Mouse (Mus musculus): ENCODE measurements around the gene H2-Ke6. TPM values are rescaled to one million over a fixed set of nuclear protein-coding genes. Genes with fewer than 3 reads are reported as not detected.
"Not testable (repeated sequence)": the region's sequence is repeated elsewhere in the genome, so short reads cannot be mapped to it uniquely, and the experiment has no call there.

Gene H2-Ke6
- total RNA-seq, 2 experiments from 2014 or later, result 27.1 to 35.4 TPM

DNA sequence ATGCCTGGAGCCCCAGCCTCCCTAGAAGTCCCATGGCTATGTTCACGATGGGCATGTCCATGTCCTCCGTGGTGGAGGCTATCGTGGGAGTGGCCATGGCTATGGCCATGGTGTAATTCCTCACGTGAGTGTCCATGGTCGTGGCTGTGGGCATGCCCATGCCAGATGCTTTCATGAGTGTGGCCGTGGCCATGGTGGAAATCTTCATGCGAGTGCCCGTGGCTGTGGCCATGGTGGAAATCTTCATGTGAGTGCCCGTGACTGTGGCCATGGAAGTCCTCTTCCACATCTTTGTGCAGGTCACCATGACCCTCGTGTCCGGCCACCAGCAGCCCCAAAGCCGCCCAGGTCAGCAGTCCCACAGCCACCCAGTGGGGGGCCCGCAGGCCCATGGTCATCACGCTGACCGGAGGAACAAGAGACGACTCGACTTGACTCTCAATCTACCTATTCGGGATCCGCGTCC is 3.0 kb upstream of the H2-Ke6 start:
- ATAC-seq (replicated peaks; ENCODE audit: poor library complexity, severe bottlenecking), result no peak

DNA sequence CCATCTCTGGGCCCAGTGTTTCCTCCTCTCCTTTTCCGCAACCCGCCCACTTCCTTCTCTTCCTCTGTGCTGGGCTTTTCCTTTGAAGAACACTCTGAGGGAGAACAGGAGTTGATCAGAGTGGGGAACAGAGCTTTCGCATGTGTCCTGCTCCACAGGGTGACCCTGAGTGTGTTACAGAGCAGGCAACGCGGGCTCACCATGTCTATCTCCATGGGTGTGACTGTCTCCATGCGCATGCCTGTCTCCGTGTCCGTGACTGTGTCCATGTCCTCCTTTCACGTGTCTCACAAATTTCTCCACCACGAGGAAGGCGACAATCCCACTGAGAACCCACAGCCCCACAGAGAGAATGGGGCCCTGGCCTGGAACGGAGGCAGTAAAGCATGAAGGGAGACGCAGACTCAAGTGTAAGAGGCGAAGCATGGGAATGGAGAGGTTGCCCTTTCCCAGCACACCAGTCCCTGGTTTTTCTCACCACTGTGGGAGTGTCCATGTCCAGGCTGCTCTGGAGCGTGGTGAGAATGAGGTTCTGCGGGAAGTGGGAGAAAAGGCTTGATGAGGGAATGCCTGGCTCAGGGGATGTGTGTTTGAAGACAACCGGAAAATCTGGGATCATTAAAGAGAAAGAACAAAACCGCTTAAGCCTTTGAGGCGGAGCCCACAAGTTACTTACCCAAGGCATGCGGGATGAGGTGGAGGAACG is 2.2 kb upstream of the H2-Ke6 start:
- no peak for ATAC-seq (replicated peaks; ENCODE audit: poor library complexity, severe bottlenecking)

DNA sequence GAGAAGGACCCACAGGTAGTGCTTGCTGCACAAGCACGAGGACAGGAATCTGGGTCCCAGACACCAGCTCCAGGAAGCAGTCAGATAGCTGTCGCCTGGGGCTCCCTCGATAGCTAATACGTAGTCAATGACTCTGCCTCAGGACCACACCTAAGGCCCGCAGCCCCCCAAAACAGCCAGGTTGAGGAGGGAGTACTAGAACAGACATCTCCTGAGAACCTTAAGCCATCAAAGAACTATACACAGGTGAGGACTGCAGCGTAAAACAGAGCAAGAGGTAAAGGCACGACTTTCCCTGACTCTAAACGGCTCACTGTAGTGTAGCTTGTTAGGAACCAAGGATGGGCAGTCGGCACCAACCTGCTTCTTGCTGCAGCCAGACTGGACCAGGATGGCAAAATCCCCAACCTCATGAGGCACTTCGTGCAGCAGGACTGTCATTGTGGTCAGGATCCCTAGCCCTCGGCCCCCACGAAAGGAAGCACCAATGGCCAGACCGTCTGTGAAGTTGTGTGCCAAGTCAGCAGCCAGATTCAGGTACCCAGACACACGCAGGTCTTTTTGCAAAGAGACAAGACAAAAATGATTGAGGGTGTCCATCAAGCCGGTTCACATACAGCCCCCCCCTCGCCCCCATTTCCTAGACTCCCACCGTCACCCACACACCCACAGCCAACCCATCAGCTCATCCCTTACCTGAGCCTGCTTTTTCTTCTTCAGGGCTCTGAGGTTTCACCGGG is 1.5 kb upstream of the H2-Ke6 start:
- no peak for ATAC-seq (replicated peaks; ENCODE audit: poor library complexity, severe bottlenecking)

DNA sequence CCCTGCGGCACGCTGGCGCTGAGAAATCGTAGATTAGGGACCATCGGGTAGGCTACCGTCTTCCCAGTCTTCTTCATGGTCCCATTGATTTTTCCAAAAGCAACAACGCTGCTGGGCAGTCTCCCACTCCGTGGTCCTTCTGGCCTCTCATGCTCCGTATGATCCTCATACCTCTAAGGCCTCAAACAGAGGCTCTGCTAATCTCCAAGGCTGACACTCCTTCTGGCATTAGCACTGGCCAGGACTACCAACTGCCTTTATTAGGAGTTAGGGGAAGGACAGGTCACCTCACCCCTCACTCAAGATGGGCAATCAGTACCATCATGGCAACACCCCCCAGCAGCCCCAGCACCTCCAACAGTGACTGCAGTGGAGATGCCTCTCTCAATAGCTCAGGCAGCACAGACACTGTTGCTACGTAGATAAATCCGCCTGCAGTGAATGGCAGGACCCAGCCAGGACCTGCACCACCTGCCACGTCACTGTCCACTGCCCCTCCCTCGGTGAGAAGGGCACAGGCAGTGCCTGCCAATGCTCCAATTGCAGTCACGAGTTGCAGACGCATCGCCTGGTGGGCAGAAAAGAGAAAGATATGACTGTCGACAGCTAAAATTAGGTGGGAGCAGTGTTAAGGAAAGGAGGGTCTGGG is 765 bp upstream of the H2-Ke6 start:
- no peak for ATAC-seq (replicated peaks; ENCODE audit: poor library complexity, severe bottlenecking)

DNA sequence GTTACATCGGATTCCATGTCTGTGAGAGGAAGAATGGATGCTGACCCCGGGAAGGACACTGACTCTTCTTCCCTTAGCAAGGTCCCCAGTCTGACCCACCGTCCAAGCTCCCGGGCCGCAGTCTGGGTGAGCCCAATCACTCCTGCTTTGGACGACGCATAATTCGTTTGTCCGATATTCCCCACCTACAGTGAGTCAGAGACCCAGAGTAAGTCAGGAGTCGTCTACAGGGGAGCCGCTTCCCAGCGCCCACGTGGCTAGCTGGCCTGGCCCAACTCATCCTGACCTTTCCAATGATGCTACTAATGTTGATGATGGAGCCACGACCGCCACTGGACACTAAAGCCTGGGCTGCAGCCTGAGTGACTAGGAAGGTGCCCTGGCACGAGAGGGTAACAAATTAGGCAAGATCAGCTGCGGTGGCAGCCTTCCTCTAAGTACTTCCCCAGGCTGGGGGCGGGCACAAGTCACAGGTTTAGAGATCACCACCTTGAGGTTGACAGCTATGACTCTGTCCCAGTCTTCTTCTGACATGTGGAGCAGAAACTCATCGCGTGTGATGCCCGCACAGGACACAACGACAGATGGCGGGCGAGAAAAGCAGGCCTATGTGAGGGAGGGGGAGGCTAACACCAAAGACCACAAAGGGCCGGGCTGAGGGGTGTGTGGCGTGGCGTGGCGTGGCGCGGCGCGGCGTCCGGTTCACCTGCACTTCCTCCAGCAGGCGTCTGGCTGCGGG is 774 bp downstream of the H2-Ke6 start:
- ATAC-seq (replicated peaks; ENCODE audit: poor library complexity, severe bottlenecking), result peak; percentile 34

DNA sequence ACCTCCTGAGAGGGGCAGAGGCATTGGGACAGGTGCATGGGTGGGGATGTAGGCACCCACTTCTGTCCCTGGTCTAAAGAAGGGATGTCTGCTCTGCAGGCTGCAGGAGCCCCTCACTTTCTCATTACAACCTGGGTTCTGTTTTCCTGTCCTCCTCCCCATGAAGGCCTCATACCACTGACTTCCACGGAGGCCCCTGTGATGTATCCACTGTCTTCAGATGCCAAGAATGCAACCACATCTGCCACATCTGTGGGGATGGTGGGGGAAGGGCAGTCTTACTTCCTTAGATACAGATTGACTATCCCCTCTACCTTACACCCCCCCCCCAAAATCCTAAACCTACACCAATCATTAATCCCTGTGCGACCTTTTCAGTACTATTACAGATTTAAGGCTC is 1.6 kb downstream of the H2-Ke6 start:
- no peak for ATAC-seq (replicated peaks; ENCODE audit: poor library complexity, severe bottlenecking)

DNA sequence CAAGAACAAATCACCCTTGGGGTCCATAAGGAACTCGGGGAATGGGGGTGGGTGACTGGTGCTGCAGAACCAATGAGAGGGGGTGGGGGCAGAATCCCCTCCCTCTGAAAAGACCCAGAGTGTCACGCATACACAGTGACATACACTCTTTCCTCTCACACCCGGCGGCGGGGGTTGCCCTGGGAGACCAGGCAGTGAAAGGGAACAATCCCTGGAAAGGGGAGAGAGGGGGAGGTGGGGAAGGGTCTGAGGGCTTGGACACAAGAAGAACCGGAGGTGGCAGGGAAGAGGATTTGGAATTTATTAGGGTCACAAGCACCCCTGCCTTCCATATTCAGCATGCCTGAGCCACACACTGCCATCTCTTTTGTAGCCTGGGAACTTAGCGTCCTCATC is 2.1 kb downstream of the H2-Ke6 start:
- no peak for ATAC-seq (replicated peaks; ENCODE audit: poor library complexity, severe bottlenecking)

DNA sequence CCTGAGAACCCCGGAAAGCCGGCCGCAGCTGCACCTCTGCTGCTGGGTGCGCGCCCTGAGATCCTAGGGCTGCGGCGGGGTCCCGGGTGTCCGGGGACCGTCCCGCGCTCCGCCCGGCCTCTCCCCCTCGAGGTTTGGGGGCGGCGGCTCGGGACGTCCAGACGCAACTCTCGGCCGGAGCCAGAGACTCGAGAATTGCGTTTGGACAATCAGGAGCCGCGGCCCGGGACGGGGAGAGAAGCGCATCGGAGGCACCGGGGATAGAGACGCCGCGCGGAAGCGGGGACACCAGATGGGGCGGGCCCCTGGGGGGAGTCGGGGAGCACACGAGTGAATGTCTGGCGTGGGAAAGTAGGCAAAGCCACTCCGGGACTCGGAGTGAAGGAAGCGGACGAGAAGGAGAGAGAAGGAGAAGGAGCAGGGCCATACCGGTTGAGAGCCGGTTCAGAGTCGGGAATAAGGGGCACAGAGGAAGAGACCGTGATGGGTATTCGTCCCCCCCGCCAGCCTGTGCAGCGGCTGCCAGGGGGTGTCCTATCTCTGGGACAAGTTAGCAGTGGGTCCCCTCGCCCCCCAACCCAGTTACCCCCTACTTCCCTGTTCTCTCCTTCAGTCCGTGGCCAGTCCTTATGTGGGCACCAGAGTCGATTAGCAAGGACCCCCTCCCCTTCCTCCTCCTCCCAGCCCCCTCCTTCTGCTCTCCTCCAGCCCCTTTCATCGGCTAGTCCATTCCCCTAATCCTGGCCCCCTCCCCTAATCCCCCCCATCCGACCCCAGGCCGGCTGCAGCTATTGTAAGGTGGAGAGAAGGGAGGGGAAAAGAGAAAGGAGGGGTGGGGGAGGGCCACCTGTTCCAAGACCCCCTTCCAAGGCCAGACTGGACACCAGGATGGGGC is 2.8 kb downstream of the H2-Ke6 start:
- no peak for ATAC-seq (replicated peaks; ENCODE audit: poor library complexity, severe bottlenecking)

DNA sequence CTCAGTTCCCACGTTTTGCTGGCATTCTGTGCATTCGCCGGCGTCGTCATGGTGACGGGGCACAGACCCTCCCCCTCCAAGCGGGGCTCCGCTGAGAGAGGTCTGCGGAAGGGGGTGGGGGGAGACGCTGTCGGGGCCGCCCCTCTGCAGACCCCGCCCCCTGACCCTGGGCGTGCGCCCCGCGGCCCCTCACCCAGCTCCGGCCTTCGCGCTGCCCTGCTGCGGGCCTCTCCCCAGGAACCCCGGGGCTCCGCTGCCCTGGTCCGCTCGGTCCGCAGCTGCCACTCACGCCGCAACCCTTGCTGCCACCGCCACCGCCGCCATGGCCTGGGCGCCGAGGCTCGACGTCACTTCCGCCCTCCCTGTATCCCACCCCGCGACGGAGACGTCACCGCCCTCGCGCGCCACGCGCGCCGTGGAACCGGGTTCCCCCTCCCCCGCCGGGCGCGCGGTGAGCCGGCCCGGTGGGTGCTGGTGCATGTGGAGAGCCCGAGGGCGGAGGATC is 3.5 kb downstream of the H2-Ke6 start, which contains the start of gene Ring1:
TSS of gene Ring1 (minus strand) at position 364 of the 505 bp plus-strand sequence.
- peak; percentile 36 for ATAC-seq (replicated peaks; ENCODE audit: poor library complexity, severe bottlenecking)

DNA sequence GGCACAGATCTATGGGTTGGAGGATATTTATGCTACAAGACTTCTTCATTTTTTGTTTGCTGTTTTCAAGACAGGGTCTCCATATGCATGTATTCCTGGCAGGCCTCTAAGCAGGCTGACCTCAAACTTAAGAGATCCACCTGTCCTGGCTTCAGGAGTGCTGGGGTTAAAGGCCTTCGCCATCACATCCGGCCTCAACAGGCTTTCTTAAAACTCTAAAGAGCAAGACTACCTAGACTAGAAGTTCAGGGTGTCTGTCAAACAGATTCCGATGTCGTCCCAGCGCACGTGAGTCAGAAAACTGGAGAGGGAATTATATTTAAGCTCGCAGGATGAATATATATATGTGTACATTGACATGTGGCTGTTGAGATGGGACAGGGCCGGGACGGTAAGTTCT is 4.2 kb downstream of the H2-Ke6 start:
- ATAC-seq (replicated peaks; ENCODE audit: poor library complexity, severe bottlenecking), result no peak

DNA sequence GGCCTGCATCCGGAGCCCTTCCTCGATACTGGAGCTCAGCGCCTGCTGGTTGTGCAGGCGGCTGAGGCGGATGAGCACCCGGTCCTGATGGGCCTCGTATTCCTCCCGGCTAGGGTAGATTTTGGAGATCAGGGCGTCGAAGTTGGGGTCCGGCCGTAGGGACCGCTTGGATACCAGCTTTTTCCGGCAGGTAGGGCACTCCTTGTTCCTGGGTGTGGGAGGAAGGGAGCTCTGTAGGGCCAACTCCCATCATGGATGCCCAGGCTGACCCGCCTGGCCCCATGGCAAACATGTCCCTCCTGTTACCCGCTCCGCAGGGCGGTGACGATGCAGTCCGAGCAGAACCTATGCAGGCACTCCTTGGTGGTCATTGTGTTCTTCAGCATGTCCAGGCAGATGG is 4.9 kb downstream of the H2-Ke6 start:
- ATAC-seq (replicated peaks; ENCODE audit: poor library complexity, severe bottlenecking), result no peak

DNA sequence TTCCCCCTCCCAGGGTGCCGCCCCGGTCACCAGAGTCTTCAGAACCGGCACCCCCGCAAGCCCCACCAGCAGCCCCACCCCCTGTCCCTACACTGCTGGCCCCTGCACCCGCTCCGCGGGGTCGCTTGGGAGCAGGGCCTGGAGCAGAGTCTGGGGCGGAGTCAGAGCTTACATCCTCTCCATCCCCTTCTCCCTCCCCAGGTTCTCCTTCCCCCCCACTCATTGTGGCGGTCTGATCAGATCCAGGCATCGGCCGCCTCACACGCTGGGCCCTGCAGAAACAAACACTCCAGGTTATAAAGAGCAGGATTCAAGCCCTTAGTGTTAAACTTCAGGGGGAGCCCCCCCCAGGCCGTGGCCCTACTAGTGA is 5.5 kb downstream of the H2-Ke6 start:
- ATAC-seq (replicated peaks; ENCODE audit: poor library complexity, severe bottlenecking), result no peak

DNA sequence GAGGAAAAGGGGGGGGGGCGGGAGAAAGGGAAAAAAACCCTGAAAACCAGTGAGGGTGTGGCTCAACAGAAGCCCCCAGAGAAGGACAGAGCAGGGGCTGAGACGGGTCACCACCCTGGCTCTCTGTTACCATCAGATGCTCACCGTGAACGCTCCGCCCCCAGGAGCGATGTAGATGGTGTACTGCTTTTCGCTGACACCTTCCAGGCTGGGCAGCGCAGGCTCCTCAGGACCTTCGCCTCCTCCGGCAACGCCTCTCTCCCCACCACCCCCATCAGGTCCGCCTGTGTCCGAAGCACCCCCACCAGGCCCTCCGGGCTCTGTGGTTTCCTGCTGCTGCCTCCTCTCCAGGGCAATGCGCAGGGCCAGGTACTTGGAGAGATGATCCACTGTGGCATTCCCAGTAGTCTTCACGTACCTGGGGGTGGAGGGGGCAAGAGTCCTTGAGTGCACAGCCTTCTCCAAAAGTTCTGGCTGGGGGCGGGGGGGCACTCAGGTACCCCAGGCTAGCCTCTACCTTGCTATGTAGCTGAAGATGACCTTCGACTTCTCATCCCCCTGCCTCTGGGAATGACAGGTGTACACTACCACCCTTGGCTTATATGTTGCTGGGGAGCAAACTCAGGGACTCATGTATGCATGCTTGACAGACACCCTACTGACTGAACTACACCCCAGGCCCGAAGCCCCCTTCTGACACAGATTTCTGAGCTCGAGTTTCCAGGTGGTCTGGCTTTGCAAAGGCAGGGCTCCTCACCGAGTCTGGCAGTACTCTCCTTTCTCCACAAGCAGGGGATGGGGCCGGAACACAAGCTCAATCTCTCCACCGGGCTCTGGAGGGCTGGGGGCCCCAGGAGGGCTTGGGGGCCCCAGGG is 6.1 kb downstream of the H2-Ke6 start:
- ATAC-seq (replicated peaks; ENCODE audit: poor library complexity, severe bottlenecking), result no peak

DNA sequence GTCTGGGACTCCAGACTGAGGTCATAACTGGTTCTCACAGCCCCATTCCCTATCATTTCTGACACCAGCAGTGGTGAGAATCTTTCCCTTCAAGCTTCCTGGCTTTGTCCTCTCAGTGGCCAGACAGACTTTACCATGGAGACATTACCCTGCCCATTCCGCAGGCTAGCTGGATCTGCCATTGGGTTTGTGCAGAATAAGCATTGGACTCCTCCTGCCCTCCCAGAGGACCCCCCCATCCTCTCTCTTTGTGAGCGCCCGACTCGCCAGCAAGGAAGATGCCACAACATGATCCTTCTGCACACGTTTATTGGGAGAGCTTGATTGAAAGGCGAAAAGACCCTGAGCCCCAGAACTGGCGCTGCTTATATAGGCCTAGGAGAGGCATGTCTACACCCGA is 14.4 kb downstream of the H2-Ke6 start:
- no peak for ATAC-seq (replicated peaks; ENCODE audit: poor library complexity, severe bottlenecking)

DNA sequence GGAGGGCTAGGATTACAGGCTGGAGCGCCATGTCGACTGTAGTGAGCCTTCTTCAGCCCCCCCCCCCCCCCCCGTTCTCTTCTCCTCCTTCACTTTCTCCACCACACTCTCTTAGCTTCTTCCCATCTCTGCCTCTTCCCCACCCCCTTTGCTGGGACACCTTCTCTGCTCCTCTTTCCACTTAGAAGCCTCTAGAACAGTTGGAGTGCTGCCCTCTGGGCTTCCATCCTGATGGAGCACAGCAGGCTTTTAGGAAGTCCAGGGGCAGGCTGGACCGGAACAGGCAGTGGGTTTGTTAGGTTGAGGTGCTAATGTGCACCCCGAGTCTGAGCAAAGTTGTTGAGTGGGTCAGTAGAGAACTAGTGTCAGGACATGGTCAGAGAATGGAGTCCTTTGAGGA is 17.7 kb downstream of the H2-Ke6 start:
- ATAC-seq (replicated peaks; ENCODE audit: poor library complexity, severe bottlenecking), result no peak

DNA sequence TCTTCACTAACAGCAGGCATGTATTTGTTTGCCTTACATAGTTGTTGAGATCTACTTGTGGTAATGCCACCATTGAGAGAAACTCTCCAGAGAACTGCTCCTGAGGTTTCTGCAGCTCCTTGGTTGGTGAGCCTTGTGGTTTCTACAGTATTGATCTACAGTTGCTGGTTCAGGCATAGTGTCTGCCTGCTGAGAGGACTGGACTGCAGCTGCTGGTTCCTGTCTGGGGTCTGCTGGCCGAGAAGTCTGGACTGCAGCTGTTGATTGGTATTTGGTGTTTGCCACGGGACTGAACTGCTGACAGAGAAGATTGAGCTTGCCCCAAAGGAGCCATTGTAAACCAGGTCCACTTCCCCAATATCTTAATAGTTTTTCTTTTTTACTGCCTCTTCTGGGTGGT is 21.3 kb downstream of the H2-Ke6 start:
- no peak for ATAC-seq (replicated peaks; ENCODE audit: poor library complexity, severe bottlenecking)

DNA sequence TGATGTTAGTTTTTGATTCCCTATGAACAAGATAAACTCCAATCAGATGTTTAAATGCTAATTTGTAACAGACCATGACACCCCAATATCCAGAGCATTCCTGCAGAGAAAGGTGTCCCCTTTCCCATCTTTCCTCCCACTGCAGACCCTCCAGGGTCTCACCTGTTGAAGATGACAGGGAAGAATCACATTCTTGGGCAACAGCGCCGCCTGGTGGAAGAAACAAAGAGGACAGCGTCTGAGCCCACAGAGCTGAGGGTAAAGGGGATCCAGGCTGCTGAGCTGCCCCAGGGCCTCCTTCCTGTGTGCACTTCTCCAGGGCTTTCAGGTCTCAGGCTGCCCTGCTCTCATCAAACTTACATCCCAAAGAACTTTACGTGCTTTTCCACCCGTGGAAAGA is 24.4 kb downstream of the H2-Ke6 start:
- ATAC-seq (replicated peaks; ENCODE audit: poor library complexity, severe bottlenecking), result no peak

DNA sequence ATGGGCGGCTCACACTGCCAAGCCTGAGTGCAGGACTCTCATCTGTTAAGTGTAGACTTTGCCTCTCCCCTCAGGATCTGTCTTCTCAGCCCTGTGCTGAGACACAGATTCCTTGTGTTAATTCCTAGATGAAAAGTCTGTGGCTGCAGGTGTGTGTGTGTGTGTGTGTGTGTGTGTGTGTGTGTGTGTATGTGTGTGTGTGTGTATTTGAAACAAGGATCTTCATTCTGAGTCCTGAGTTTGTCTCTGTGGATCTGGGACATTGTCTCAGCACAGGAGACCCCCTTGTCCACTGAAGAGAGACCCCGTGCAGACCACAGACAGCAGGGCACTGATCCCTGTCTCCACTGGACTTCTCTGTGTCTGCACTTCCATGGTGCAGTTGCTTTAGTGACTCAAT is 27.1 kb downstream of the H2-Ke6 start:
- not testable (repeated sequence) for ATAC-seq (replicated peaks; ENCODE audit: poor library complexity, severe bottlenecking)

DNA sequence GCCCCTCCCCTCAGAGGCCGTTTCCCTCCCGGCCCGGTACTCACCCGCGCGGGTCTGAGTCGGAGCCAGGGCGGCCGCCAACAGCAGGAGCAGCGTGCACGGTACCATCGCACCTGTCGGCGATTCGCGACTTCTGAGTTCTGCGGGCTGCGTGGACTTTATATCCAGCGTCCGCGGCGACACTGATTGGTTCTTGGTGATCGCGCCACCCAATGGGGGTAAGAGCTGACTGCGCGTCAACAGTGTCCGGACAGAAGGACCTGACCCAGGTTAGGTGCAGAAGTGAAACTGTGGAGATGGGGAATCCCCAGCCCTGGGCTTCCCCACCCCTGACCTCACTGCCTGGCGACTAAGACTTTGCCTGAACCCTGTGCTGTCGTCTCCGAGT is 27.7 kb downstream of the H2-Ke6 start, which contains the start of gene H2-K1:
TSS of gene H2-K1 (minus strand) at position 198 of the 388 bp plus-strand sequence.
- ATAC-seq (replicated peaks; ENCODE audit: poor library complexity, severe bottlenecking), result peak; percentile 96

Measured in granulocyte monocyte progenitor cell, adult 5-6 weeks (primary cell).